Mouse (Mus musculus) myocyte (in vitro differentiated cells): Measurements from ENCODE around the gene Flt3.

Experiments used
- CEBPB ChIP-seq: IDR thresholded peaks from 2 replicates; pipeline ENCODE4 v1.6.1; 2011; ENCODE audit warnings: mild to moderate bottlenecking, moderate library complexity; ENCODE audit not compliant: poor library complexity, insufficient read depth, severe bottlenecking
- E2F4 ChIP-seq: IDR thresholded peaks from one replicate; pipeline ENCODE4 v1.6.1; 2011; ENCODE audit warnings: mild to moderate bottlenecking, control low read depth, moderate library complexity; ENCODE audit not compliant: insufficient read depth
- MAX ChIP-seq: IDR thresholded peaks from one replicate; pipeline ENCODE4 v1.6.1; 2011; ENCODE audit warnings: low read depth, mild to moderate bottlenecking, control low read depth
- MYOG ChIP-seq, 3 experiments: IDR thresholded peaks; one replicate each; pipeline ENCODE4 v1.6.1; 2011; ENCODE audit warnings: control low read depth in 2 of 3, low read depth in 2 of 3, mild to moderate bottlenecking in 2 of 3; ENCODE audit not compliant: insufficient read length in 2 of 3, control insufficient read depth in 1 of 3, insufficient read depth in 1 of 3
- POLR2A ChIP-seq: IDR thresholded peaks from one replicate; pipeline ENCODE4 v1.6.1; 2011; ENCODE audit warnings: low read depth, mild to moderate bottlenecking, control low read depth, moderate library complexity; ENCODE audit not compliant: insufficient read length
- POLR2AphosphoS2 ChIP-seq: IDR thresholded peaks from one replicate; pipeline ENCODE4 v1.6.1; 2011; ENCODE audit warnings: low read depth, control low read depth; ENCODE audit not compliant: insufficient read length
- REST ChIP-seq: IDR thresholded peaks from one replicate; pipeline ENCODE4 v1.6.1; 2011; ENCODE audit warnings: mild to moderate bottlenecking, control low read depth, moderate library complexity; ENCODE audit not compliant: insufficient read depth, insufficient read length
- TCF12 ChIP-seq: IDR thresholded peaks from one replicate; pipeline ENCODE4 v1.6.1; 2011; ENCODE audit warnings: mild to moderate bottlenecking, control low read depth; ENCODE audit not compliant: poor library complexity, insufficient read depth, severe bottlenecking
- USF1 ChIP-seq: IDR thresholded peaks from one replicate; pipeline ENCODE4 v1.6.1; 2011; ENCODE audit warnings: low read depth, mild to moderate bottlenecking, control low read depth, moderate library complexity

- TF ChIP-seq MAX (no peak), E2F4 (no peak), USF1 (no peak), POLR2A (no peak), TCF12 (no peak), POLR2AphosphoS2 (no peak), CEBPB (no peak), REST (no peak), MYOG (IDR thresholded peaks at IDR 0.05; ENCODE audit: control insufficient read depth in 1 of 3, insufficient read depth in 1 of 3, insufficient read length in 2 of 3, low read depth in 2 of 3) (no peak)
Observed at GRCm38 (mm10) chr5:147392667-147393213, 7.5 kb downstream of the Flt3 start.
